Mouse (Mus musculus): ENCODE data around the gene Slc12a8. TPM values are rescaled to one million over a fixed set of nuclear protein-coding genes. Genes with fewer than 3 reads are reported as not detected.

The Slc12a8 gene
- total RNA-seq, 4 experiments from 2014 or later, result 0.68 to 1.7 (median 0.86) TPM

GRCm38 (mm10) chr16:33670933-33671332, 153.8 kb downstream of the Slc12a8 start:
- no peak for DNase-seq (ENCODE audit: low spot score in 2 of 2)

GRCm38 (mm10) chr16:33672188-33672587, 155.1 kb downstream of the Slc12a8 start:
- no peak for DNase-seq (ENCODE audit: low spot score in 2 of 2)

- no peak for DNase-seq (ENCODE audit: low spot score in 2 of 2)
Observed at GRCm38 (mm10) chr16:33672643-33673042, 155.5 kb downstream of the Slc12a8 start.

GRCm38 (mm10) chr16:33673530-33674109, 156.5 kb downstream of the Slc12a8 start:
- DNase-seq (ENCODE audit: low spot score in 2 of 2), result peak in 1 of 2 experiments; percentile 33

- no peak for DNase-seq (ENCODE audit: low spot score in 2 of 2)
Observed at GRCm38 (mm10) chr16:33675151-33675847, 158.2 kb downstream of the Slc12a8 start.

GRCm38 (mm10) chr16:33675848-33676184, 158.7 kb downstream of the Slc12a8 start:
- DNase-seq (ENCODE audit: low spot score in 2 of 2), result no peak

- DNase-seq (ENCODE audit: low spot score in 2 of 2), result no peak
Observed at GRCm38 (mm10) chr16:33676347-33677312, 159.5 kb downstream of the Slc12a8 start.

- DNase-seq (ENCODE audit: low spot score in 2 of 2), result no peak
Observed at GRCm38 (mm10) chr16:33677313-33677690, 160.2 kb downstream of the Slc12a8 start.

- no peak for DNase-seq (ENCODE audit: low spot score in 2 of 2)
Observed at GRCm38 (mm10) chr16:33677901-33678300, 160.8 kb downstream of the Slc12a8 start.

- no peak for DNase-seq (ENCODE audit: low spot score in 2 of 2)
Observed at GRCm38 (mm10) chr16:33680271-33680670, 163.1 kb downstream of the Slc12a8 start.

GRCm38 (mm10) chr16:33680816-33681215, 163.7 kb downstream of the Slc12a8 start:
- DNase-seq (ENCODE audit: low spot score in 2 of 2), result no peak

GRCm38 (mm10) chr16:33681661-33682060, 164.5 kb downstream of the Slc12a8 start:
- DNase-seq (ENCODE audit: low spot score in 2 of 2), result no peak

- no peak for DNase-seq (ENCODE audit: low spot score in 2 of 2)
Observed at GRCm38 (mm10) chr16:33682651-33683050, 165.5 kb downstream of the Slc12a8 start.

- DNase-seq (ENCODE audit: low spot score in 2 of 2), result no peak
Observed at GRCm38 (mm10) chr16:33683206-33684161, 166.4 kb downstream of the Slc12a8 start.

- DNase-seq (ENCODE audit: low spot score in 2 of 2), result peak; percentile 17 to 30
Observed at GRCm38 (mm10) chr16:33684162-33684702, 167.1 kb downstream of the Slc12a8 start, which contains the start of gene Heg1. Gene Heg1 (plus strand): TSS chr16:33684370.

- no peak for DNase-seq (ENCODE audit: low spot score in 2 of 2)
Observed at GRCm38 (mm10) chr16:33684703-33685701, 167.9 kb downstream of the Slc12a8 start.

- DNase-seq (ENCODE audit: low spot score in 2 of 2), result no peak
Observed at GRCm38 (mm10) chr16:33686056-33686455, 168.9 kb downstream of the Slc12a8 start.

GRCm38 (mm10) chr16:33687724-33688123, 170.6 kb downstream of the Slc12a8 start:
- no peak for DNase-seq (ENCODE audit: low spot score in 2 of 2)

All from layer of hippocampus, adult 8-10 months (tissue).